Mouse (Mus musculus) erythroblast, embryonic 14.5 days (primary cell): ENCODE measurements around the gene Mrpl2.

Source experiments
- GATA1 ChIP-seq: IDR thresholded peaks from 2 replicates; pipeline ENCODE4 v1.6.1; 2012; ENCODE audit warnings: low read length, inconsistent platforms, mixed read lengths
- TAL1 ChIP-seq: IDR thresholded peaks from 3 replicates; pipeline ENCODE4 v1.6.1; 2012; ENCODE audit warnings: low read length, inconsistent platforms, mixed read lengths

DNA sequence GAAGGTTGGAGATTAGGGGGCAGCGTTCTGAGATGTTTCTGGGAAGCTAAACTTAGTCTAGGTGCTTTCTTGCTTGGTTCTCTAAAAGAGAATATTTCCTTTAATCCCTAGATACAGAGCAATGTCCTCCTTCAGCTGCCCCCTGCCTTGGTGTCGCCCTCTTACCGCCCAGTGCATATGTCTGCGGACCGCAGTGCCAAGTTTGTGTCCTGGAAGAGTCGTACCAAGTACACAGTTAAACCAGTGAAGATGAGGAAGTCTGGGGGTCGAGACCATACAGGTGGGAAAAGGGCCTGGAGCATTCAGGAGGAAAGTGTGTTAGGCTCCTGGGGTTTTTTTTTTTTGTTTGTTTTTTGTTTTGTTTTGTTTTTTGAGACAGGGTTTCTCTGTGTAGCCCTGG, 1.2 kb downstream of the Mrpl2 start:
- TF ChIP-seq GATA1 (no peak), TAL1 (no peak)
